Mouse (Mus musculus): ENCODE measurements at regions not wholly inside any gene's neighbourhood (a gene's known extent, or its start where the extent isn't known, plus 50 kb on each side); places are given as distances from the start of the nearest gene placed in this dataset.

GRCm38 (mm10) chr6:91590395-91590794 lies 74.7 kb downstream of the Lsm3 start:
- TF ChIP-seq CTCF (IDR thresholded peaks at IDR 0.05; ENCODE audit: low read depth) (no peak), EP300 (IDR thresholded peaks at IDR 0.05; ENCODE audit: low read depth) (no peak)
